ENCODE assay signal across 26 mouse cellular contexts in the genomic region with DNA sequence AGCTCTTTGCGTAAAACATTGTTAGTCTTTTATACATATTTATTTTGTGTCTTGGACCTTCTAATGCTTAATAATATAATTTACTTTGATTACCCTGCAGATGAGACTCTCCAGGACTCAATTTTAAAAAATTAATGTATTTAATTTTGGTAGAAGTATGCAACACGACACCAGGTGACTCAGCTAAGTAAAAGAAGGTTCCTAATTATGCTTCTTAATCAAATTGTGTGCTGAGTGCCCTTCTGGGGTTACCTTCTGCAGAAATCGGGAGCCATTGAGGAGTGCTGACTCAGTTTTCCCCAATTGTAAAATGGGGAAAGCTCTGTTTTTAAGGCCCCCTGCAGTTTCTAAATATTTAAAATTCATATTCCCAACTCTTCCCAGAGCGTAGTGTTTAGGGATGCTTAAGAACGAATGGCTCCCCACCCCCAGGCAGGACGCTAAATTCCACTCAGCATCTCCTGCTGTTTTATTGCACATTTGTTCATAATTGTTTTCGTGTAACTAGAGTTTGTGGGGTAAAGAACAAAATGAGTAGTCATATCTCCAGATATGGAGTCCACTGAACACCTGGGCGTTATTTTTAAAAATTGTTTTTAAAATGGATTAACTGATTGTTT.
"Had no signal": no experiment of that assay in that cellular context is flagged by ENCODE, and none has a peak within 500 bp of the region (broad histone marks: within the 10 kb centered on the region; RNA-seq: fewer than 3 reads in every experiment).

No protein-coding gene starts in this region.

- H3K27ac ChIP-seq: heart, adult 2 months; heart, embryonic 13.5 days; heart, embryonic 15.5 days; hindbrain, embryonic 12.5 days; kidney, embryonic 15.5 days; layer of hippocampus, adult 2 months; left cerebral cortex, adult 2 months; limb, embryonic 10.5 days; limb, embryonic 12.5 days; liver, embryonic 13.5 days had no signal

- H3K9ac ChIP-seq: heart, embryonic 13.5 days; heart, embryonic 15.5 days; hindbrain, embryonic 12.5 days; kidney, embryonic 15.5 days; limb, embryonic 12.5 days; liver, embryonic 13.5 days had no signal

- H3K27me3 ChIP-seq: heart, embryonic 13.5 days; heart, embryonic 15.5 days; hindbrain, embryonic 12.5 days; kidney, embryonic 15.5 days; limb, embryonic 12.5 days; liver, embryonic 13.5 days had no signal

- ATAC-seq: hindbrain, embryonic 16.5 days; intestine, embryonic 16.5 days had no signal

- H3K4me2 ChIP-seq: heart, embryonic 11.5 days; heart, embryonic 13.5 days; heart, embryonic 15.5 days; hindbrain, embryonic 12.5 days; kidney, embryonic 15.5 days; limb, embryonic 12.5 days; liver, embryonic 11.5 days; liver, embryonic 13.5 days had no signal

- H3K9me3 ChIP-seq: heart, embryonic 13.5 days; heart, embryonic 15.5 days; hindbrain, embryonic 12.5 days; kidney, embryonic 15.5 days; limb, embryonic 10.5 days; limb, embryonic 12.5 days; liver, embryonic 13.5 days had no signal

- DNase-seq: gastrocnemius, postnatal 14 days; gastrocnemius, postnatal 36 days; heart, adult 11 months; heart, adult 2 months; heart, postnatal 14 days; heart, postnatal 36 days; kidney, adult 11 months; kidney, adult 2 months; kidney, adult 9 months; kidney, postnatal 10 days; kidney, postnatal 25 days; kidney, postnatal 4 days; liver; liver, embryonic 13.5 days had no signal

- H3K36me3 ChIP-seq: heart, embryonic 13.5 days; heart, embryonic 15.5 days; hindbrain, embryonic 12.5 days; kidney, embryonic 15.5 days; limb, embryonic 10.5 days; limb, embryonic 12.5 days; liver, embryonic 13.5 days had no signal

- H3K4me1 ChIP-seq: heart, embryonic 15.5 days; hindbrain, embryonic 12.5 days; kidney, embryonic 15.5 days; limb, embryonic 12.5 days; liver, embryonic 13.5 days had no signal

- H3K4me3 ChIP-seq: heart, adult 2 months; heart, embryonic 13.5 days; heart, embryonic 15.5 days; hindbrain, embryonic 12.5 days; kidney, embryonic 15.5 days; layer of hippocampus, adult 2 months; left cerebral cortex, adult 2 months; limb, embryonic 10.5 days; limb, embryonic 12.5 days; liver, embryonic 13.5 days had no signal
